Mouse (Mus musculus) central nervous system, embryonic 11.5 days (tissue): ENCODE data around the gene Rbms2. TPM values are rescaled to one million over a fixed set of nuclear protein-coding genes. Genes with fewer than 3 reads are reported as not detected.

Experiments
- polyA plus RNA-seq: library from polyadenylated mRNA; depleted of rRNA; stranded (reverse); fragments of >200 nt; gene quantifications from 2 replicates; pipeline ENCODE4 v1.2.3, GENCODE M21; 2012; rRNA removed

Gene Rbms2
- polyA plus RNA-seq: 33.3 and 69.7 TPM in 2 replicates

DNA sequence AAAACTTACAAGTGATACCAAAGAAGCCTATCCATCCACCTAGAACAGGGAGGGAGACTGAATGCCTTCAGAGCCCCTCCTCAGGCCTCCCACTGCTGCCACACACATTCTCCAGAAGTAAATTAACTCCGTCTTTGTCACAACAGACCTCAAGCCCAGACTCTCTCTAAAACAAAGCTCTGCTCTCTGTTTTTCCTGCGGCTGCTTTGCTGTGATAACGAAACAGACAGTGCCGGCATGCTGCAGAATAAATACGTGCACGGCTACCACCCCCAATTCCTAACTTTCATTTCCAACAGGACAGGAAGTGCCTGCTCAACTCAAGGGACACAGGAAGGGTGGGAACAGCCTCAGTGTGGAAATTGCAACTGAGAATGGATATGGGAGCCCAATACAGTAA lies at the start of gene Rbms2:
Gene Rbms2 (minus strand): TSS at position 309 of the 400 bp plus-strand sequence.

DNA sequence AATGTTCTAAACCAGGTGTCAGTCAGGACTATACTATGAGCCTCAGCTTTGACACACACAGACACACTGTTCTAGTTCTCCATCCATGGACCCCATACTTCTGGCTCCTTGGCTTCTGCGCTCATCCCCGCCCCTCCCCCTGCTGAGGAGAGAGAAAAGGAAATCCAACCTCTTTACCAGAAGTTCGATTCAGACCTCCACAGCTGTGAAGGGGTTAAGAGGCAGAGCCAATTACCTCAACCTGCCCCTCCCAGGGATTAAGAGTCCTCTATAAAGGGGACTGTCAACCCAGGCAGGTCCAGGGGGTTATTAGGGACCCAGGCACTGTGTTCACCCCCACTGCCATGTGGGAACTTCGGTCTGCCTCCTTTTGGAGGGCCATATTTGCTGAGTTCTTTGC lies 45.4 kb upstream of the Rbms2 start, which contains the start of gene Mip:
Gene Mip (plus strand): TSS at position 301 of the 400 bp plus-strand sequence.

DNA sequence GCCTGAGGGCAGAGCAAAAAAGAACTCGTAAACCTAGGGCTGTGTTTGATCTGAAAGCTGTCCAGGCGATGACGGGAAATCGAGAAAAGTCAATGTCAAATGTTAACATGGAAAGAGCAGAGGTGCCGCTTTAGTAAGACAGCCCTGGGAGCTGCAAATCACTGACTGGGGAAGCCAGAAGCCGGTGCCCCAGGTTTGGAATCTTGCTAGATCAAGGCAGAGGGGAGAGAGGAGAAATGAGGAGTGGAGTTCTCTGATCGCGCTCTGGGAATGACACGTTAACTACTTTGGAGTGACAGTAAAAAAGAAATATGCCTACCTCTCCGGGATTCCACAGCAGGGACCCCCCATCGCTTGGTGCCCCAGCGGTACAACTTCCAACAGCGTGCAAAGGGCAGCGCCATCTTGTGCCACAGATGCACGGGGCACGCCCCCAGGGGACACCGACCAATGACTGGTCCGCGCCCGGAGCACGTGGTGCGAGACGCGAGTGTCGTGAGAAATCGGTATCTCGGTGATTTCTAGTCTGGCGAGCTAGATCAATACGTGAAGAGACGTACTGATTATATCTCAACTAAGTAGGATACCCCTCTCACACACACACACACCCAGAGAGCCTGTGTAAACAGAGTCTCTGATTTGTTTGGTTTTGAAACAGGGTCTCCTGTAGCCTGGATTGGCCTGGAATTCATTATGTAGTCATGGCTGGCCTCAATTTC lies 31.5 kb upstream of the Rbms2 start, which contains the start of gene Spryd4:
Gene Spryd4 (minus strand): TSS at position 418 of the 719 bp plus-strand sequence.

DNA sequence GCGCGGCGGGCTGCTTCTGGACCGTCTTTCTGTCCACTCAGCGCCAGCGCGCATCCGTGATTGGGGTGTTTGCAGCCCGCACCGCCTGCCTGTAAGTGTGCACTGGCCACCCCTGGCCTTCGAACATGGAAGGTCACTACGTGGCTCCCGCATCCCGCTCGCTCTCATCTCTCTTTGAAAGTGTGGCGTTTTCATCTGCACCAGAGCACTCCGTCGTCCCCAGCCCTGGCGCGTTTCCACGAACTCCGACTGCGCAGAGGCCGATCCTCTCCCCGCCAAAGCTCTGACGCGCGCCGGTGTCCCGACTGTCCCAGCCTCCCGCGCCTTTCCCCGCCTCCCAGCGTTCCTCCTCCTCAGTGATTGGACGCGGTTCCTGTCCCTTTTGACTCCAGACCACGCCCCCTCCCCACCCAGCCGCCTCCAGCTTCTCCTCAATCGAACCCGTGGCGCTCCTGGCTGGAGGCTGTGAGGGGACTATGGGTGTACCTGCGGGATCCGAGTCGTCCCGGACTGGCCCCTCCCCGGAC lies 14.0 kb upstream of the Rbms2 start, which contains the start of gene Gls2:
Gene Gls2 (plus strand): TSS at position 434 of the 527 bp plus-strand sequence.

DNA sequence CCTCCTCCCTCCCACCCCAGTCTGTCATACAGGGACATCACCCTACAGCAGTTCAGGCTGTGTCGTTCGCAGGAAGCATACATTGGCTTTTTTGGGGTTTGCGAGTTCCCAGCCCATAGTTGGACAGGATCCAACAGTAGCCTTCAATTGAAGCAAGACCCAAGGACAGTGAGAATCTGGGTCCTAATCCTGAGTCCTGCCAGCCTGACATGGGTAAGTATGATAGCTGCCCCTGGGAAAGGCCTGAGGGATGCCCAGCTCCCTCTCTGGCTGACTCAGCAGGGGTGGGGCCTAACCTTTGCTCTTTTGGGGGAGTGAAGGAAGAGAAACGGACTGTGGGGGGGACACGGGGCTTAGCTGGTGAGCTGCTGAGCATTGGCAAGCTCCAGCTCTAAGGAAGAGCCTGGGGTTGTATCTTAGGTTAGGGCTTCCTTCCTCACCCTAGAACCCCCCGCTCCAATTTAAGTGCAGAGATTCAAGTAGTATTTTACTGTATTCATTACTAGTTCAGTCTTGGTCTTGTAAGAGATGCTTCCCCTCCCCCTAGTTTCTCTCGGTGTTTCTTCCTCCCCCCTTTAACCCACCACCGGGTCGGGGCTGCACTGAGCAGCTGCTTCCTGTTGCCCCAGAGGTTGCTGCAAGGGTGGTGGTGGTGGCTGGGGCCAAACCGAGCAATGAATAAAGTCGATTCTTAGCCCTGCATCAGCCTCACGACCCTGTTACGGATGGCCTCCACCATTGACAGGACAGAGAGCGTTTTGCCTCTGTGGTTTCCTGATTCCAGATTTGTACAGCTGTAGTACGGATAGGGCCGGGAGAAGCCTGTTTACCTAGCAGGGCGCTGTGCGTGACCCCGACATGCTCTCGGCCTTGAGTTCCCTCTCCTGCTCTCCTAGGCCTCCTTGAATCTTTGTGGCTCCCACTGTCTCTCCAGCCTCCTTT lies 88.3 kb downstream of the Rbms2 start, which contains the start of gene Baz2a:
Gene Baz2a (plus strand): TSS at position 14 of the 942 bp plus-strand sequence.

DNA sequence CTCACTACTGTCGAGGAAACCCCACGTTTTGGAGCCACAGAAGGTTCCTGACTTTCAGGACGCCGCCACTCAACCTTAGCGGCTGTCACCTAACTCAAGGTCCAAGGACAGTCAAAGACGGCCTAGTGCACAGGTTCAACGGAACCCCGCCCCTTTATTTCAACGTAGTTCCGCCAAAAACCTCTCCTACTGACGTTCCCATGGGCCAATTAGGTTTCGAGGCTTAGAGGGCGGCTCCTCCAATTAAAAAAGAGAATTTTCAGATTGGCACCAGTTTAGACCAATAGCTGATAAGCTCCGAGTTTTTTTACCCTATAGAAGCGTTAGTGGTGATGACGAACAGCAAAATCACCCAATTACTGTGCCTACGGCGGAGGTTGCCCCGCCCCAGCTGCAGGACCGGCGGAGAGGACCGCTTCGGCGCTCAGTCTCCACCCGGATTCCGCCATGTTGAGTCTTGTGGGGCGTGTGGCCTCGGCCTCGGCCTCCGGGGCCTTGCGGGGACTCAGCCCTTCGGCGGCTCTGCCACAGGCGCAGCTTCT lies 97.1 kb downstream of the Rbms2 start, which contains the start of gene Atp5b:
Gene Atp5b (plus strand): TSS at position 394 of the 542 bp plus-strand sequence.

Other genes starting within 250 kb of the Rbms2 start
- gene Hsd17b6, start 172.7 kb downstream of the Rbms2 start, polyA plus RNA-seq: not detected in 2 replicates
- 73.8 and 80.4 TPM in 2 replicates for gene Prim1, start 165.1 kb downstream of the Rbms2 start, polyA plus RNA-seq
- 619 and 820 TPM in 2 replicates for gene Naca, start 144.7 kb downstream of the Rbms2 start, polyA plus RNA-seq
- gene Ptges3, start 121.3 kb downstream of the Rbms2 start, polyA plus RNA-seq: 129 and 150 TPM in 2 replicates
- 1,057 and 1,253 TPM in 2 replicates for gene Atp5b, start 97.0 kb downstream of the Rbms2 start, polyA plus RNA-seq
- gene Baz2a, start 88.7 kb downstream of the Rbms2 start, polyA plus RNA-seq: 31.9 and 36.9 TPM in 2 replicates
- gene Gls2, start 14.2 kb upstream of the Rbms2 start, polyA plus RNA-seq: 2.6 and 4.6 TPM in 2 replicates
- gene Spryd4, start 31.5 kb upstream of the Rbms2 start, polyA plus RNA-seq: 13.5 and 17.9 TPM in 2 replicates
- gene Mip, start 45.5 kb upstream of the Rbms2 start, polyA plus RNA-seq: 0.13 and 0.30 TPM in 2 replicates
- 42.7 and 53.6 TPM in 2 replicates for gene Timeless, start 51.8 kb upstream of the Rbms2 start, polyA plus RNA-seq
- 0.98 and 1.0 TPM in 2 replicates for gene Apon, start 73.8 kb upstream of the Rbms2 start, polyA plus RNA-seq
- gene Apof, start 88.4 kb upstream of the Rbms2 start, polyA plus RNA-seq: 0.80 and 1.4 TPM in 2 replicates
- gene Stat2, start 90.3 kb upstream of the Rbms2 start, polyA plus RNA-seq: 21.3 and 22.5 TPM in 2 replicates
- 0.11 and 0.17 TPM in 2 replicates for gene Il23a, start 118.5 kb upstream of the Rbms2 start, polyA plus RNA-seq
- 45.0 and 49.8 TPM in 2 replicates for gene Pan2, start 123.0 kb upstream of the Rbms2 start, polyA plus RNA-seq
- 134 and 148 TPM in 2 replicates for gene Cnpy2, start 142.2 kb upstream of the Rbms2 start, polyA plus RNA-seq
- 120 and 162 TPM in 2 replicates for gene Cs, start 157.4 kb upstream of the Rbms2 start, polyA plus RNA-seq
- gene Coq10a, start 188.7 kb upstream of the Rbms2 start, polyA plus RNA-seq: 32.1 and 35.4 TPM in 2 replicates
- 45.2 and 47.7 TPM in 2 replicates for gene Ankrd52, start 196.8 kb upstream of the Rbms2 start, polyA plus RNA-seq
- gene Slc39a5, start 220.9 kb upstream of the Rbms2 start, polyA plus RNA-seq: 0.65 and 1.1 TPM in 2 replicates
- 80.3 and 86.7 TPM in 2 replicates for gene Nabp2, start 231.2 kb upstream of the Rbms2 start, polyA plus RNA-seq
- 36.8 and 42.2 TPM in 2 replicates for gene Rnf41, start 231.4 kb upstream of the Rbms2 start, polyA plus RNA-seq